ENCODE assay signal across 8 mouse cellular contexts in the genomic region with DNA sequence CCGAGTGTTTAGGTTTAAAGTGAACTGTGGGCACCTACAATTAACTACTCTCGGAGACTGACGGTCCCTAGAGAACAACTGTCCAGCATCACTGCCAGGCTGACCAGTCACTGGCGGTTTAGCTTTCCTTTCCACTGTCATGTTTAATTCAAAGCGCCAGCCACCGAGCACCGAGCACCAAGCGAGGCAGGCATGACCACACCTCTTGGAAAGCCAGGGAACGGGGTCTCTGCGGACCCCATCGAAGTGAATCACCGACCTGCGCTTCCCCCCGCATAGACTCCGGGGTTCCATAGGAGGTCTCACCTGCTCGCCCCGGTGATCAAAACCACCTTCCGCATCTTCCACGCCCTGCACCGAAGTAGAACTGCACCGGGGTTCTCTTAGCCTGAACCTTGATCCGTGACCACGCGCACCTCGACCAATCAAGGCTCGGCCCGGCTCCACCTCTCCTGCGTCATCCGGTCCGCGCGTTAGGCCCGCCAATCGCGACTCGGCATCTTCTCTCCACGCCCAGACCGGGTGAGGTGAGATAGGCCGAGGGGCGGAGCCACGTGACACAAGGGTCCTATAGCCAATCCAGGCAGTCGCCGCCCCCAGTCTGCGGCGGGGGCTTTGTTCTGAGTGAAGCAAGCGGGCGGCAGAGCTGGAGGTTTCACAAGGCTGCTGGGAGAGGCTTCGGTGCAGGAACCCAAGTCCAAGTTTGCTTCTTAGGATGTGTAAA. TPM values are rescaled to one million over a fixed set of nuclear protein-coding genes. Genes with fewer than 3 reads are reported as not detected.
DNase-seq lines count a peak whose midpoint lies in the region; ATAC-seq and TF ChIP-seq lines count a peak whose summit lies in the region.

TSS of gene Hsd17b7 (minus strand) at position 450 of the 724 bp plus-strand sequence.

- peaks cover 10% of the 10 kb centered on the region; the same call in 1 of the 2 replicates for H3K4me1 ChIP-seq in embryonic facial prominence, embryonic 14.5 days (ENCODE audit: control insufficient read depth, insufficient read depth, low read length)
- H3K4me1 ChIP-seq in heart, adult 2 months (ENCODE audit: control insufficient read depth, insufficient read depth, low read length): no peaks in the 10 kb centered on the region
- H3K4me1 ChIP-seq in limb, embryonic 13.5 days: peaks cover 15% of the 10 kb centered on the region
- H3K4me1 ChIP-seq in midbrain, embryonic 16.5 days (ENCODE audit: control insufficient read depth, insufficient read depth, low read length): peaks cover 16% of the 10 kb centered on the region

- H3K9me3 ChIP-seq in embryonic facial prominence, embryonic 14.5 days (ENCODE audit: control insufficient read depth, low read length): no peaks in the 10 kb centered on the region
- H3K9me3 ChIP-seq in limb, embryonic 13.5 days: no peaks in the 10 kb centered on the region
- H3K9me3 ChIP-seq in midbrain, embryonic 16.5 days (replicated peaks; ENCODE audit: control insufficient read depth, low read length, poor library complexity, severe bottlenecking): no peaks in the 10 kb centered on the region

- intact Hi-C loops in heart, adult 2 months (cut with DNase I): loop anchor here (5.0 kb wide), 1 partner anchor 168 kb away; no protein-coding TSS in a partner anchor

- TF ChIP-seq POLR2A in heart, adult 2 months (IDR thresholded peaks at IDR 0.05; ENCODE audit: insufficient read depth, low read depth, low read length): peak; percentile 92

- TF ChIP-seq EP300 in heart, adult 2 months (IDR thresholded peaks at IDR 0.05; ENCODE audit: insufficient read depth, low read depth, low read length): no peak

- peak; percentile 99 for DNase-seq in 3T3-L1 (ENCODE audit: low read depth, low spot score)
- peak; percentile 95 to 97 for DNase-seq in adrenal gland, postnatal 4 days (ENCODE audit: low spot score in 2 of 2)
- peak; percentile 100 for DNase-seq in embryonic facial prominence, embryonic 14.5 days (ENCODE audit: low spot score)
- peak; percentile 95 to 98 for DNase-seq in heart, adult 2 months
- peak; percentile 99 for DNase-seq in kidney, adult 8-10 months
- DNase-seq in spleen, postnatal 10 days (ENCODE audit: low spot score in 2 of 2): peak; percentile 87 to 98

- no peaks in the 10 kb centered on the region for H3K79me2 ChIP-seq in heart, adult 2 months (replicated peaks; ENCODE audit: control insufficient read depth, insufficient read depth, low read length)

- WGBS in embryonic facial prominence, embryonic 14.5 days: 1% methylated on average over 48 of the region's 48 CpGs
- under 1% methylated on average over 48 of the region's 48 CpGs for WGBS in heart, adult 2 months
- under 1% methylated on average over 48 of the region's 48 CpGs for WGBS in limb, embryonic 13.5 days
- 1% methylated on average over 48 of the region's 48 CpGs for WGBS in midbrain, embryonic 16.5 days

- H3K9ac ChIP-seq in embryonic facial prominence, embryonic 14.5 days (ENCODE audit: low read depth, low read length): peak within 1 kb of the TSS; percentile 69
- H3K9ac ChIP-seq in heart, adult 2 months (ENCODE audit: low read depth, low read length): peak within 1 kb of the TSS; percentile 41
- H3K9ac ChIP-seq in limb, embryonic 13.5 days: peak within 1 kb of the TSS; percentile 67
- H3K9ac ChIP-seq in midbrain, embryonic 16.5 days (ENCODE audit: low read depth, low read length): peak within 1 kb of the TSS; percentile 66

- H3K36me3 ChIP-seq in embryonic facial prominence, embryonic 14.5 days (ENCODE audit: control insufficient read depth, insufficient read depth, low read length): peaks cover 31% of the 10 kb centered on the region
- H3K36me3 ChIP-seq in heart, adult 2 months (ENCODE audit: control insufficient read depth, insufficient read depth, low read length): no peaks in the 10 kb centered on the region
- peaks cover 29% of the 10 kb centered on the region for H3K36me3 ChIP-seq in limb, embryonic 13.5 days
- peaks cover 12% of the 10 kb centered on the region for H3K36me3 ChIP-seq in midbrain, embryonic 16.5 days (ENCODE audit: control insufficient read depth, insufficient read depth, low read length)

- no peak for TF ChIP-seq CTCF in heart, adult 2 months (IDR thresholded peaks at IDR 0.05)

- peak within 1 kb of the TSS; percentile 58 for H3K4me3 ChIP-seq in embryonic facial prominence, embryonic 14.5 days (ENCODE audit: low read depth, low read length)
- H3K4me3 ChIP-seq in heart, adult 2 months: peak within 1 kb of the TSS; percentile 64
- peak within 1 kb of the TSS; percentile 58 for H3K4me3 ChIP-seq in limb, embryonic 13.5 days
- H3K4me3 ChIP-seq in midbrain, embryonic 16.5 days (ENCODE audit: low read depth, low read length): peak within 1 kb of the TSS; percentile 56

- peak within 1 kb of the TSS; percentile 80 for H3K4me2 ChIP-seq in embryonic facial prominence, embryonic 14.5 days (ENCODE audit: low read depth, low read length)
- peak within 1 kb of the TSS; percentile 87 for H3K4me2 ChIP-seq in limb, embryonic 13.5 days (replicated peaks)
- peak within 1 kb of the TSS; percentile 85 for H3K4me2 ChIP-seq in midbrain, embryonic 16.5 days (ENCODE audit: low read length)

- ATAC-seq in embryonic facial prominence, embryonic 14.5 days (ENCODE audit: low read depth): peak; percentile 100
- ATAC-seq in limb, embryonic 13.5 days (ENCODE audit: low FRiP score, low read depth): peak; percentile 100
- peak; percentile 100 for ATAC-seq in midbrain, embryonic 16.5 days

- H3K27me3 ChIP-seq in embryonic facial prominence, embryonic 14.5 days (replicated peaks; ENCODE audit: control insufficient read depth, insufficient read depth, low read length): no peaks in the 10 kb centered on the region
- H3K27me3 ChIP-seq in heart, adult 2 months (ENCODE audit: control insufficient read depth, insufficient read depth, low read length): no peaks in the 10 kb centered on the region
- H3K27me3 ChIP-seq in limb, embryonic 13.5 days: no peaks in the 10 kb centered on the region
- no peaks in the 10 kb centered on the region for H3K27me3 ChIP-seq in midbrain, embryonic 16.5 days (ENCODE audit: control insufficient read depth, insufficient read depth, low read depth, low read length)

- peak within 1 kb of the TSS; percentile 85 for H3K27ac ChIP-seq in embryonic facial prominence, embryonic 14.5 days (replicated peaks; ENCODE audit: low read depth, low read length)
- peak within 1 kb of the TSS; percentile 55 for H3K27ac ChIP-seq in heart, adult 2 months
- H3K27ac ChIP-seq in limb, embryonic 13.5 days: peak within 1 kb of the TSS; percentile 70
- peak within 1 kb of the TSS; percentile 84 for H3K27ac ChIP-seq in midbrain, embryonic 16.5 days (ENCODE audit: low read length)

RNA-seq across cellular contexts. Expression of gene Hsd17b7, which starts in this region (rescaled TPM):
- 10 to 100 TPM; 10.5 to 12.5 TPM for total RNA-seq in adrenal gland, postnatal 4 days (2021)
- polyA plus RNA-seq in embryonic facial prominence, embryonic 14.5 days (2014; fragmentation: Nextera tagmentation; extraction: Ambion mirVana): 13.9 and 18.0 TPM in 2 replicates
- 10 to 100 TPM; 14.2 to 14.4 TPM for total RNA-seq in heart, adult 2 months (2021)
- polyA plus RNA-seq in heart, adult 2 months (2012; rRNA removed): 13.1 and 13.2 TPM in 2 replicates
- polyA plus RNA-seq in limb, embryonic 13.5 days (2015; fragmentation: Nextera tagmentation; extraction: Ambion mirVana): 14.5 and 15.4 TPM in 2 replicates
- polyA plus RNA-seq in midbrain, embryonic 16.5 days (2015; fragmentation: Nextera tagmentation; extraction: Ambion mirVana): 24.7 and 26.6 TPM in 2 replicates

Comparison
In these comparisons a context has a peak if more than half of its experiments do, and no peak if none do; other contexts are left out.
1. Peak in every context shown above with its lines: DNase-seq, ATAC-seq, H3K4me3 ChIP-seq and H3K27ac ChIP-seq.